Mouse (Mus musculus) splenic B cell, adult 2 months (primary cell): ENCODE results near the gene Sun3.

ENCODE experiments used
- DNase-seq: peaks from one replicate; pipeline ENCODE4 v3.0.0-alpha.2; 2011; ENCODE audit warnings: low read depth, low spot score
- H3K27me3 ChIP-seq: 2 replicates; pipeline ENCODE4 v1.6.1; 2012; ENCODE audit warnings: mild to moderate bottlenecking, low read length, moderate library complexity, mixed read lengths; ENCODE audit not compliant: control insufficient read depth, poor library complexity, insufficient read depth, severe bottlenecking
- H3K36me3 ChIP-seq: 2 replicates; pipeline ENCODE4 v1.6.1; 2012; ENCODE audit warnings: mild to moderate bottlenecking, low read length, moderate library complexity, mixed read lengths; ENCODE audit not compliant: control insufficient read depth, poor library complexity, insufficient read depth, severe bottlenecking

The Sun3 gene

DNA sequence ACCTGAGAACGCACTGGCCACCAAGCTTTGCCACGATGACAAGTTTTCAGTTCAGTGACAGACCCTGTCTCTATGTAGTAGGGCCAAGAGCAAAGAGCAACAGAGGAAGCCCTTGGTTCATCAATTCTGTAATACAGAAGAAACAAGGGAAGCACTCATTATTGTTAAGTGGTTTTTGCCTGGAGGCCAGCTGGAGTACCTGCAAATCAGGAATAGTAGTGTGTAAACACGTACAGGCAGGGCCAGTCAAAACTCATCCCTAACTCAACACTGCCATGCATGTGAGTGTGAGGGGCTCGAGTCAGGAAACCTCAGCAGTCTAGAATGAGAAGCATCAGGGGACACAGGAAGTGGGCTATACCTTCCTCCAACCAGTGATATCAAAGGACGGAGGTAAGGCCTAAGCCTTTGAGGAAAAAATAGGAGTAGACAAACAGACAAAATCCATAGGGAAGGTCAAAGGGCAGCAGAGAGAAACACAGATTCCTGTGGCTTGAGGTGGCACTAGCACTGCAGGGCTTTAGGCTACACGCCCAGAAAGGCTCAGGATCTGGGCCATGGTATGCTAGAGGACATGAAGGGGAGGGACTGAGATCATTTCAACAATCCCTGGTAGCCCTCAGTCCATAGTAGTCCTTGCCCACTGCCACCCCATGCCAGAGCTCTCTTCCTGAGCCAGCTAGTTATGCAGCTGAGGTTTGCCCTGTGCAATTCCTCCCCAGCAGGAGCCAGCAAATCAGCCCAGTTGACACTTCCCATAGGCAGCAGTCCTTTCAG is 30.1 kb downstream of the Sun3 start:
- Histone ChIP-seq H3K36me3 (no peaks in the 10 kb centered on the region), H3K27me3 (no peaks in the 10 kb centered on the region)
- no peak for DNase-seq

GRCm38 (mm10) chr11:9014740-9015139 is 34.1 kb downstream of the Sun3 start:
- H3K36me3 ChIP-seq: no peaks in the 10 kb centered on the region
- H3K27me3 ChIP-seq: no peaks in the 10 kb centered on the region
- no peak for DNase-seq

DNA sequence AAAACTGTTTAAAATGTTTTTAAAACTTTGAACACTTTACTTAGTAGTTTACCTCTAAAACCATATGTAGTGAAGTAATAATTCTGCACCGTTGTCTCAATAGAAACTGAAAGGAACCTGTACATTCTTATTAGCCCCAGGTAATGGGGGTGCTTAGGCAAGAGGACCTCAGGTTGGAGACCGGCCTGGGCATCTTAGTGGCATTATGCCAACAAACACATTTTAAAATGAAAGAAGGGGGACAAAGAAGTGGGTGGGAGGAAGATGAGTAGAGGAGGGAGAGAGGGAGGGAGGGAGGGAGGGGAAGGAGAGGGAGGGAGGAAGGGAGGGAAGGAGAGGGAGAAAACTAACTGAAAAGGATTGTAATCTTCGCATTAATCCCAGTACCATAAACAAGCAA is 37.4 kb downstream of the Sun3 start:
- no peaks in the 10 kb centered on the region for H3K27me3 ChIP-seq
- H3K36me3 ChIP-seq: 0 out of 2 replicates have a peak, but pooled peaks cover 2% of the 10 kb centered on the region
- DNase-seq: no peak

DNA sequence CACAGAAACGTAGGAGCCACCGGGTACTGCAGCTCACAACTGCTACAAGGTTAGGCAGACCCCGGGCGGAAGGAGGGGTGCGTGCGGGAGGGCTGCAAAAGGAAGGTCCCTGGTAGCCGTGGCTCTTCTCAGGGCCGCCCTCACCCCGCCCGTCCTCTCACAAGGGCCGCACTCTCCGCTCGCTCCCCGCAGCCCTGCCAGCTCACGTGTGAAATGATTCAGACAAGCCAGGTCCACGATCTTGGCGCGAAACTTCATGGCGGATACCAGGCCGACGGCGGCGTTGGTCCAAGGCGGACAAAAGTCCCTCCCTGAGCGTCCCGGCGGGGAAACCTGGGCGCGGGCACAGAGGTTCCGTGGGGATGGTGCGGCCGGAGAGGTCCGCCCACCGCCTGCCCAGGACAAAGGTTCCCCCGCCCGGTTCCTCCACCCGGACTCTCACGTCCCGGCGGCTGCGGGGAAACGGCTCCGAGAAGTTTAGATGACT is 37.9 kb downstream of the Sun3 start, which contains the start of gene Hus1:
Hus1 (minus strand) TSS at position 339 of the 487 bp plus-strand sequence.
- no peaks in the 10 kb centered on the region for H3K27me3 ChIP-seq
- H3K36me3 ChIP-seq: 0 out of 2 replicates have a peak, but pooled peaks cover 2% of the 10 kb centered on the region
- DNase-seq: peak; percentile 73

- DNase-seq: no peak
Observed at GRCm38 (mm10) chr11:9010416-9010815, 38.4 kb downstream of the Sun3 start.

GRCm38 (mm10) chr11:9008761-9009160 is 40.0 kb downstream of the Sun3 start:
- Histone ChIP-seq H3K27me3 (no peaks in the 10 kb centered on the region), H3K36me3 (peaks cover 10% of the 10 kb centered on the region)
- DNase-seq: no peak

More at GRCm38 (mm10) chr11:9010416-9010815, 38.4 kb downstream of the Sun3 start:
- Histone ChIP-seq H3K36me3 (peaks cover 4% of the 10 kb centered on the region), H3K27me3 (no peaks in the 10 kb centered on the region)

- Histone ChIP-seq H3K36me3 (no peaks in the 10 kb centered on the region), H3K27me3 (no peaks in the 10 kb centered on the region)
- DNase-seq: no peak
Observed at GRCm38 (mm10) chr11:8988084-8988483, 60.7 kb downstream of the Sun3 start.

- Histone ChIP-seq H3K36me3 (no peaks in the 10 kb centered on the region), H3K27me3 (no peaks in the 10 kb centered on the region)
- DNase-seq: no peak
Observed at GRCm38 (mm10) chr11:8986058-8986457, 62.7 kb downstream of the Sun3 start.

- H3K36me3 ChIP-seq: no peaks in the 10 kb centered on the region
- peak; percentile 77 for DNase-seq
- H3K27me3 ChIP-seq: no peaks in the 10 kb centered on the region
Observed at GRCm38 (mm10) chr11:8983237-8983861, 65.4 kb downstream of the Sun3 start.

GRCm38 (mm10) chr11:8978154-8978553 is 70.6 kb downstream of the Sun3 start:
- no peak for DNase-seq
- H3K36me3 ChIP-seq: no peaks in the 10 kb centered on the region
- H3K27me3 ChIP-seq: no peaks in the 10 kb centered on the region

DNA sequence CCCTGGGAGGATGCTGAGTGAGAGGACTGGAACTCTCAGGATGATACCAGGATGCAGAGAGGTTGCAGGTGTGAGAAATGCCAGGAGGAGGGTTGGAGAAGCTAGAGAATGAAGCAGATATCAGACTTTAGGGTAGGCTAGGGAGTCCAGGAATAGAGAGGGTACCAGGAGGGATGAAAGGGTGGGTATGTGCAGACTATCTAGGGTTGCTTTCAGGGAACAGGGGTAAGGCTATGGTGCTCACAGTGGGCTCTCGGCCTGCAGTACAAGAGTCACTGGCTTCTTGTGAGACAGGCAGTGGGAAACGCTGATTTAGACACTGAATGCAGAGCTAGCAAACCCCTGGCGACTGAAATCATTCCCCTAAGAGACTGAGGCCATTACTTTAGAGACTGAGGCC is 75.6 kb downstream of the Sun3 start, which contains the start of gene Pkd1l1:
Pkd1l1 (minus strand) TSS at position 101 of the 400 bp plus-strand sequence.
- H3K27me3 ChIP-seq: no peaks in the 10 kb centered on the region

GRCm38 (mm10) chr11:8972093-8972492 is 76.7 kb downstream of the Sun3 start:
- H3K27me3 ChIP-seq: no peaks in the 10 kb centered on the region
- no peak for DNase-seq
- no peaks in the 10 kb centered on the region for H3K36me3 ChIP-seq

More for the DNA sequence above, 75.6 kb downstream of the Sun3 start, which contains the start of gene Pkd1l1:
- H3K36me3 ChIP-seq: no peaks in the 10 kb centered on the region
- no peak for DNase-seq

GRCm38 (mm10) chr11:8970509-8970908 is 78.3 kb downstream of the Sun3 start:
- no peaks in the 10 kb centered on the region for H3K27me3 ChIP-seq
- DNase-seq: no peak
- H3K36me3 ChIP-seq: no peaks in the 10 kb centered on the region

GRCm38 (mm10) chr11:8968094-8968493 is 80.7 kb downstream of the Sun3 start:
- no peak for DNase-seq
- Histone ChIP-seq H3K27me3 (no peaks in the 10 kb centered on the region), H3K36me3 (no peaks in the 10 kb centered on the region)
